Mouse (Mus musculus) olfactory bulb, adult 2 months (tissue): ENCODE data around the gene Slc25a15.

Experiments used
- CTCF ChIP-seq: fragments of 200-500 bp; IDR thresholded peaks from 2 replicates; pipeline ENCODE4 v1.5.1; 2012; ENCODE audit warnings: low read depth, mild to moderate bottlenecking, low read length, moderate library complexity; ENCODE audit not compliant: insufficient read depth
- POLR2A ChIP-seq: fragments of 200-500 bp; IDR thresholded peaks from 2 replicates; pipeline ENCODE4 v1.6.1; 2012; ENCODE audit warnings: mild to moderate bottlenecking, low read depth, low read length, moderate library complexity; ENCODE audit not compliant: insufficient read depth

DNA sequence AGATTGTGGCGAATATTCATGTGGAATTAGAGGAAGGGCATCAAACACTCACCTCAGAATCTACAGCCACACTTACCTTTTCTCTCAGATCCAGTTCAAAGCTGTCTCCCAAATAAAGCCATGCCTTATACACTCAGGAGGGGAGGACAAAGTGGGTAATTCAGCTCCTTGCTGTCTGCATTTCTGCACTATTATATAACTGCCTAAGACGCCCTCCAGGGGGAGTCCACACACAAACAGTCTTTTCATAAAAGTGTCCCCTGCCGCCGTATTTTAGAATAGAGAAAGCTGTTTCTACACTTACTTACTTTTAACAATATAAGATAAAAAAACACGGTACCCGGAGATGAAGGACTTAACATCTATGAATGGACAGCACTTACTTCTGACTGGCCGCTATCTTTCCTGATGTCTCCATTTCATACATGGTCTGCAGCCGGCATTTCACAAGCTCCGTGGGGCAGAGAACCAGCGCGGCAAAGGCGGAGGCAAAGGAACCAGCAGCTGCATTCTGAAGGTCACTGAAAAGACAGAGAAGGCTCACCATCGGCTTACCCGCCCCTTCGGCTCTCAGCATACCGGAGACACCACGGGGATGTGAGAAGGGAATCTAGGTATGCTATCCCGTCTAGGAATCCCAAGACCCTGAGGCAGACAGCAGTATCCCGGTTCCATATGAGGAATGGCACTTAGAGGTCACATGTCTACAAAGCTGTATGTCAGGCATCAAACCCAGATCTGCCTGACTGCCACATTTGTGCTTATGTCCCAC lies 15.4 kb downstream of the Slc25a15 start:
- TF ChIP-seq CTCF: no peak
- no peak for TF ChIP-seq POLR2A
